Mouse (Mus musculus): ENCODE results near the gene Pycr1. TPM values are rescaled to one million over a fixed set of nuclear protein-coding genes. Genes with fewer than 3 reads are reported as not detected.
A peak's percentile ranks its signal among the peaks of the same experiment; 100 is the strongest.

Gene Pycr1
- total RNA-seq, 1 experiment = 19.0 TPM

- in situ Hi-C loops (cut with MboI; ENCODE audit: low sequenced_read_pairs in 2 of 2, unreplicated experiment in 2 of 2) = no loop called here
- TF ChIP-seq CHD2 (IDR thresholded peaks at IDR 0.05; ENCODE audit: low read depth, low read length) (no peak), ZC3H11A (IDR thresholded peaks at IDR 0.05; ENCODE audit: borderline replicate concordance, low read depth, low read length) (no peak), MAFK (IDR thresholded peaks at IDR 0.05; ENCODE audit: insufficient read depth, low read depth, low read length) (no peak), ZNF384 (IDR thresholded peaks at IDR 0.05; ENCODE audit: low read depth, low read length) (no peak), HCFC1 (IDR thresholded peaks at IDR 0.05; ENCODE audit: borderline replicate concordance, insufficient read depth, low read length) (no peak)
- H3K9me3 ChIP-seq (ENCODE audit: control insufficient read depth, insufficient read depth, low read depth, low read length) = no peaks in the 10 kb centered on the region
- H3K9ac ChIP-seq (ENCODE audit: insufficient read depth, low read depth, low read length, poor library complexity, severe bottlenecking) = peak overlapping the region; percentile 0; the same call in 1 of the 2 replicates
- no peaks in the 10 kb centered on the region for H3K36me3 ChIP-seq (ENCODE audit: control insufficient read depth, insufficient read depth, low read length, poor library complexity, severe bottlenecking)
- DNase-seq (ENCODE audit: low read depth, low spot score) = no peak
- H3K4me1 ChIP-seq (ENCODE audit: control insufficient read depth in 2 of 2, insufficient read depth in 2 of 2, low read length in 2 of 2, poor library complexity in 1 of 2) = peaks cover 12 to 31% of the 10 kb centered on the region in 2 experiments
- H3K27ac ChIP-seq (ENCODE audit: insufficient read depth, low read depth, low read length, poor library complexity, severe bottlenecking) = peak overlapping the region; percentile 61; the same call in 1 of the 2 replicates
- H3K4me3 ChIP-seq (ENCODE audit: insufficient read depth in 1 of 2, low read depth in 1 of 2, low read length in 2 of 2, poor library complexity in 1 of 2, severe bottlenecking in 1 of 2) = 0 out of 4 replicates have a peak overlapping the region, but pooled peaks of 1 of the 2 experiments have one; percentile 1
Measured at GRCm38 (mm10) chr11:120666617-120667016, 23.0 kb upstream of the Pycr1 start.

GRCm38 (mm10) chr11:120665406-120665805 is 21.8 kb upstream of the Pycr1 start:
- DNase-seq (ENCODE audit: low read depth, low spot score) = no peak
- TF ChIP-seq HCFC1 (IDR thresholded peaks at IDR 0.05; ENCODE audit: borderline replicate concordance, insufficient read depth, low read length) = no peak
- TF ChIP-seq CHD2 (IDR thresholded peaks at IDR 0.05; ENCODE audit: low read depth, low read length) = no peak
- no peak for TF ChIP-seq ZNF384 (IDR thresholded peaks at IDR 0.05; ENCODE audit: low read depth, low read length)
- no peak for TF ChIP-seq ZC3H11A (IDR thresholded peaks at IDR 0.05; ENCODE audit: borderline replicate concordance, low read depth, low read length)
- TF ChIP-seq MAFK (IDR thresholded peaks at IDR 0.05; ENCODE audit: insufficient read depth, low read depth, low read length) = no peak
- Histone ChIP-seq H3K27ac (ENCODE audit: insufficient read depth, low read depth, low read length, poor library complexity, severe bottlenecking) (peak overlapping the region; percentile 33; the same call in 1 of the 2 replicates), H3K9me3 (ENCODE audit: control insufficient read depth, insufficient read depth, low read depth, low read length) (no peaks in the 10 kb centered on the region), H3K9ac (ENCODE audit: insufficient read depth, low read depth, low read length, poor library complexity, severe bottlenecking) (peak overlapping the region; percentile 49; the same call in 1 of the 2 replicates), H3K4me3 (ENCODE audit: insufficient read depth in 1 of 2, low read depth in 1 of 2, low read length in 2 of 2, poor library complexity in 1 of 2, severe bottlenecking in 1 of 2) (no peak overlapping the region), H3K36me3 (ENCODE audit: control insufficient read depth, insufficient read depth, low read length, poor library complexity, severe bottlenecking) (no peaks in the 10 kb centered on the region), H3K4me1 (ENCODE audit: control insufficient read depth in 2 of 2, insufficient read depth in 2 of 2, low read length in 2 of 2, poor library complexity in 1 of 2) (peaks cover 16 to 31% of the 10 kb centered on the region in 2 experiments)
- in situ Hi-C loops (cut with MboI; ENCODE audit: low sequenced_read_pairs in 2 of 2, unreplicated experiment in 2 of 2) = no loop called here

- peaks cover 16 to 32% of the 10 kb centered on the region in 2 experiments for H3K4me1 ChIP-seq (ENCODE audit: control insufficient read depth in 2 of 2, insufficient read depth in 2 of 2, low read length in 2 of 2, poor library complexity in 1 of 2)
- no peak overlapping the region for H3K9ac ChIP-seq (ENCODE audit: insufficient read depth, low read depth, low read length, poor library complexity, severe bottlenecking)
- no peaks in the 10 kb centered on the region for H3K9me3 ChIP-seq (ENCODE audit: control insufficient read depth, insufficient read depth, low read depth, low read length)
- H3K4me3 ChIP-seq (ENCODE audit: insufficient read depth in 1 of 2, low read depth in 1 of 2, low read length in 2 of 2, poor library complexity in 1 of 2, severe bottlenecking in 1 of 2) = no peak overlapping the region
- TF ChIP-seq HCFC1 (IDR thresholded peaks at IDR 0.05; ENCODE audit: borderline replicate concordance, insufficient read depth, low read length) = no peak
- peak; percentile 48 for TF ChIP-seq CHD2 (IDR thresholded peaks at IDR 0.05; ENCODE audit: low read depth, low read length)
- peak; percentile 83 for DNase-seq (ENCODE audit: low read depth, low spot score)
- H3K36me3 ChIP-seq (ENCODE audit: control insufficient read depth, insufficient read depth, low read length, poor library complexity, severe bottlenecking) = no peaks in the 10 kb centered on the region; the same call in 1 of the 2 replicates
- peak overlapping the region; percentile 57 for H3K27ac ChIP-seq (ENCODE audit: insufficient read depth, low read depth, low read length, poor library complexity, severe bottlenecking)
- in situ Hi-C loops (cut with MboI; ENCODE audit: low sequenced_read_pairs in 2 of 2, unreplicated experiment in 2 of 2) = no loop called here
Measured at GRCm38 (mm10) chr11:120663714-120664113, 20.1 kb upstream of the Pycr1 start.

- no peak for TF ChIP-seq ZNF384 (IDR thresholded peaks at IDR 0.05; ENCODE audit: low read depth, low read length)
- TF ChIP-seq HCFC1 (IDR thresholded peaks at IDR 0.05; ENCODE audit: borderline replicate concordance, insufficient read depth, low read length) = no peak
- no peak for TF ChIP-seq CHD2 (IDR thresholded peaks at IDR 0.05; ENCODE audit: low read depth, low read length)
- TF ChIP-seq MAFK (IDR thresholded peaks at IDR 0.05; ENCODE audit: insufficient read depth, low read depth, low read length) = no peak
- TF ChIP-seq ZC3H11A (IDR thresholded peaks at IDR 0.05; ENCODE audit: borderline replicate concordance, low read depth, low read length) = no peak
- DNase-seq (ENCODE audit: low read depth, low spot score) = no peak
- H3K4me3 ChIP-seq (ENCODE audit: insufficient read depth in 1 of 2, low read depth in 1 of 2, low read length in 2 of 2, poor library complexity in 1 of 2, severe bottlenecking in 1 of 2) = no peak overlapping the region
- H3K4me1 ChIP-seq (ENCODE audit: control insufficient read depth in 2 of 2, insufficient read depth in 2 of 2, low read length in 2 of 2, poor library complexity in 1 of 2) = peaks cover 16 to 34% of the 10 kb centered on the region in 2 experiments
- no peaks in the 10 kb centered on the region for H3K9me3 ChIP-seq (ENCODE audit: control insufficient read depth, insufficient read depth, low read depth, low read length)
- H3K9ac ChIP-seq (ENCODE audit: insufficient read depth, low read depth, low read length, poor library complexity, severe bottlenecking) = no peak overlapping the region
- no peaks in the 10 kb centered on the region; the same call in 1 of the 2 replicates for H3K36me3 ChIP-seq (ENCODE audit: control insufficient read depth, insufficient read depth, low read length, poor library complexity, severe bottlenecking)
- in situ Hi-C loops (cut with MboI; ENCODE audit: low sequenced_read_pairs in 2 of 2, unreplicated experiment in 2 of 2) = no loop called here
- H3K27ac ChIP-seq (ENCODE audit: insufficient read depth, low read depth, low read length, poor library complexity, severe bottlenecking) = peak overlapping the region; percentile 57; the same call in 1 of the 2 replicates
Measured at GRCm38 (mm10) chr11:120662759-120663158, 19.2 kb upstream of the Pycr1 start.

All from ES-E14 (cell line).